Mouse (Mus musculus): ENCODE results near the gene Rbbp6.

- TF ChIP-seq POLR2A (IDR thresholded peaks at IDR 0.05; ENCODE audit: insufficient read length, low read depth) = no peak
- TF ChIP-seq TCF12 (IDR thresholded peaks at IDR 0.05; ENCODE audit: insufficient read depth, poor library complexity, severe bottlenecking) = no peak
- TF ChIP-seq USF1 (IDR thresholded peaks at IDR 0.05; ENCODE audit: low read depth) = no peak
- no peak for TF ChIP-seq E2F4 (IDR thresholded peaks at IDR 0.05; ENCODE audit: insufficient read depth)
- TF ChIP-seq CEBPB (IDR thresholded peaks at IDR 0.05; ENCODE audit: insufficient read depth, poor library complexity, severe bottlenecking) = no peak
- TF ChIP-seq MAX (IDR thresholded peaks at IDR 0.05; ENCODE audit: low read depth) = no peak
- no peak for TF ChIP-seq MYOG (IDR thresholded peaks at IDR 0.05; ENCODE audit: control insufficient read depth in 1 of 3, insufficient read depth in 1 of 3, insufficient read length in 2 of 3, low read depth in 2 of 3)
- no peak for TF ChIP-seq POLR2AphosphoS2 (IDR thresholded peaks at IDR 0.05; ENCODE audit: insufficient read length, low read depth)
- no peak for TF ChIP-seq MYOD1 (IDR thresholded peaks at IDR 0.05; ENCODE audit: control insufficient read depth in 1 of 3, insufficient read length in 2 of 3, low read depth in 2 of 3)
Observed at GRCm38 (mm10) chr7:122924256-122924655, 41.2 kb upstream of the Rbbp6 start.
